Mouse (Mus musculus) layer of hippocampus, postnatal 14 days (tissue): ENCODE data around the gene Smarcd2. TPM values are rescaled to one million over a fixed set of nuclear protein-coding genes. Genes with fewer than 3 reads are reported as not detected.

ENCODE experiments used
- DNase-seq, 2 experiments: peaks; one replicate each; pipeline ENCODE4 v3.0.0; 2021 to 2022; ENCODE audit warnings: low spot score in 2 of 2, mixed read lengths in 1 of 2
- total RNA-seq, 2 experiments: library from RNA; stranded (reverse); gene quantifications; 2 replicates each; pipeline ENCODE4 v1.2.3; 2021

Gene Smarcd2
- total RNA-seq, 2 experiments from 2014 or later, result 23.8 to 24.0 TPM

DNA sequence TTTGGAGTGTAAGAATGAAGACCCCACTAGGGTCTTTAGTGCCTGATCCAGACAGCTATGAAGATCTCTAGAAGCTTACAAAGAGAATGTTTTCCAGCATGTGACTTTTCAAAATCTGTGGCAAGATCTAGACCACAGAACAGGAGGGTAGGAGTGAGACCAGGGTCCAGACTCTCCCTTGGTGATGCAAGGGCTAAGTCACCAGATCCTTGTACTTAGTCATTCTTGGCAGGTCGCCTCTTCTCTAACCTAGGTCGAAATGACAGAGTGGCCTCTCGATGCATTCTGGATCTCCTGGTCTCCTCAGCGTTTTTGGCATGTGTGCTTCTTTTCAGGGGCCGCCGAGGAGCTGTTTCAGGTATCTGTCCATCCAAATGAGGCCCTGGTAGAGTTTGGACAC is 9.7 kb upstream of the Smarcd2 start:
- no peak for DNase-seq

DNA sequence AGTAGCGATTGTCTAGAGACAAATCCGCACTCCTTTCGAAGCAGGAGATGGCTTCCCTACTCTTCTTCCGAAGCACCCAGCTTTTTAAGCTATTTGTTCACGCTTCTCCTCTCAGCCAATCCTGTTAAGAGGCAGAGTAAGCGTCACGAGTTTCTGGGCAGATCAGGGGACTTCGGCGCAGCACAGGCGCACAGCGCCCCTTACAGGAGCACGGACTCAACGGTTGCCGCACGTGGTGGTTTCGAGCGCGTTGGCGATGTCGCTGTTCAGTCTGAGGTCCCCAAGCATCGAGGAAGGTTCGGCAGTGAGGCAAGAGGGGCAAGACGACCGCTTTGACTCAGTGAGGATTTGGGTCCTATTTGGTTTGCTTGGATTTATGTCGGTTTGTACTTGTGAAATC is 3.7 kb upstream of the Smarcd2 start, which contains the start of gene Tcam1:
TSS of gene Tcam1 (plus strand) at position 219 of the 400 bp plus-strand sequence.
- DNase-seq, result peak; percentile 96

DNA sequence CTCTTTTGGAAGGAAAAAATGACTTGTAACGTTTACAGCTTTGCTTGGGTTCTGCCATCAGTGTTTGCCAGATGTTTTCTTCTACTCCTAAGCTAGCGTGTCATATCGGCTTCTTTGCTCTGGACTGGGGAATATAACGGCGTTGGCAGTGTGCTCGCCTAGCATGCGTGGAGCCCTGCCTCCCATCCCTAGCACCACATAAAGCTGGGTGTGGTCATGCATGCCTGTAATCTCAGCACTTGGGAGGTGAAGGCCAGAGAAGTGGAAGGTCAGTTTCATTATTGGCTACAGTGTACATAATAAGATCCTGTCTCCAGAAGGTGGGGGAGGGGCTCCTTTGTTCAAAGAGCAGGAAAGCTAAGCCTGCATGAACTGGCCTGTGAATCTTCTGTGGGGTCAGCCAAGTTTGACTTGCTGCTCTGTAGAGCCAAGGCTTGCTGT is 2.2 kb upstream of the Smarcd2 start:
- DNase-seq, result no peak

DNA sequence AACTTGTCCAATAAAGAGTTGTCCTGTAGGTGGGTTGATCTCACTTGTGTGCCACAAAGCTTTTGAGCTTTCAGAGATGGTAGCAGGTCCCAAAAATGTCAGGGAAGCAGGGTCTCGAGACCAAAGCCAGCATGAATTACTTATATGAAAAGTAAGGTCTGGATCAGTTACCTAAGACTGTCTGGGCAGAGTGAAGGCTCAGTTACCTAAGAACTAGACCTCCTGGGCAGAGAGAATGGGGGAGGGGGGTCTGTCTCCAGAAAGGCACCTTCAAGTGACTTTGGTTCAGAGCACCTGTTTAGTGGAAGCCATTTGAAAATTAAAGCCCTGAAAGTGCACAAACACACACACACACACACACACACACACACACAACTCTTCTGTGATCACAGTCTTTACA is 1.6 kb upstream of the Smarcd2 start:
- no peak for DNase-seq

DNA sequence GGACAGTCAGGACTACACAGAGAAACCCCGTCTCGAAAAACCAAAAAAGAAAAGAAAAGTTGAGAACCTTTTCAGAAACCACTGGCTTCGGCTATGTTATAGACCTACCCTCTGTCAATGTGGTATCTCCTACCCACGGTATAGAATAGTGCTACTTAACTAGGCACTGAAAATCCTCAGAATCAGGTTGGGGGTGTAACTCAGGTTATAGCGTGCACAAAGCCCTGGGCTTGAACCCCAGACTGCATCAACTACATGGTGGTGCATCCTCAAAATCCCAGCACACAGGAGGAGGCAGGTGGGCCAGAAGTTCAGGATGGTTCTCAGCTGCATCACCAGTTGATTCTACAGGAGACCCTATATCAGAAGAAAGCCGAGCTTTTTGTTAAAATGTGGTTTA is 1.0 kb upstream of the Smarcd2 start:
- no peak for DNase-seq

DNA sequence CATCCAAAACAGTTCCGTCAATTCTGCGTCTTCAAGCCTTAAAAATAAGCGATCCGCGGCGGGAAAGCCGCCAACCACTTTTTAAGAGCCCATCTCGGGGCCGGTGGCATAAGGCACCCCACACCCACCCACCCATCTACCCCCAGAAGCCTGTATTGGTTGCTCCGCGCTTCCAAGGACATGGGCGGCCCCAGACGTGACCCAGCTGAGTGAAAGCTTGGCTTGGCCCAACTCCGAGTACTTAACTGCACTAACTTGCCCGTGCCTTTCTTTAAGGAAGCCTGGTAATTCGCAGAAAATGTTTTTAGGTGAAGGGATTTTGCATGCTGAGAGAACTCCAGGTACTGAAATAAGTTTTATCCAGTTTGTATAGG is 526 bp upstream of the Smarcd2 start:
- DNase-seq, result no peak

DNA sequence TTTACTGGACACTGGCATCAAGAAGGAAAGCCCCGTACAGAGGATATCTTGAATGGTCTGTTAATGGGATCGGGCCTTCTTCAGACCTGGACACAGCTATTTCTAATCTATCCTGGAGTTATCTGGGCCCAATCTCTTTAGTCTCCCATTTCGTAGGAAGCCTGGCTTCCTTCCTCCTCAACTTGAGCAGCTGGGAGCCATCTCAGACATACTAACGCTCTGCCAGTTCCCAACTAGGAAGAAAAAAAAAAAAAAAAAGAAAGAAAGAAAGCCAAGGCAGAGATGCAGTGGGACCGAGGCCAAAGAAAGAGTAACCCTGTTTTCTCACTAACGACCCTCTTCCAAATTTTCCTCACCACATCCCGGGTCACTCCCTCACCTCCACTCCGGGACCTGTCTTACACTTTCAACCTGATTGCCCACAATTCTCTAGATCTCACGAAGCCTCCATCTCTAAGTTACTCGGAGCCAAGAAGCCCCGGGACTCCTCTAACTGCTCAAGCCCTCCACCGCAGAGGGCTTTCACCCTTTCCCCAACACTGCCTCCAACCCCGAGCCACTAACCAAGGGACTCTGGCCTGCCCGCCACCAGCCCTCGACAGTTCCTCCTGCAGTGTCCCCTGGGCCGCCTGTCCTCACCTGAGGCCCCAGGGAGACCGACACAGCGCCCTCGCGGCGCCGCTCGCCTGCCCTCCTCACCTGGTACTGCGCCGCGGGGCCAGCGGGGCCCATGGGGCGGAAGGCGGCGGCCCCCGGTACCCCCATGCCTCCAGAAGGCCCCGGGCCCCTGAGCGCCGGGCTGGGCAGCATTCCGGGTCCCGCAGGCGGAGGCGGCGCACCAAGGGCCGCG is 753 bp downstream of the Smarcd2 start:
- DNase-seq, result no peak

DNA sequence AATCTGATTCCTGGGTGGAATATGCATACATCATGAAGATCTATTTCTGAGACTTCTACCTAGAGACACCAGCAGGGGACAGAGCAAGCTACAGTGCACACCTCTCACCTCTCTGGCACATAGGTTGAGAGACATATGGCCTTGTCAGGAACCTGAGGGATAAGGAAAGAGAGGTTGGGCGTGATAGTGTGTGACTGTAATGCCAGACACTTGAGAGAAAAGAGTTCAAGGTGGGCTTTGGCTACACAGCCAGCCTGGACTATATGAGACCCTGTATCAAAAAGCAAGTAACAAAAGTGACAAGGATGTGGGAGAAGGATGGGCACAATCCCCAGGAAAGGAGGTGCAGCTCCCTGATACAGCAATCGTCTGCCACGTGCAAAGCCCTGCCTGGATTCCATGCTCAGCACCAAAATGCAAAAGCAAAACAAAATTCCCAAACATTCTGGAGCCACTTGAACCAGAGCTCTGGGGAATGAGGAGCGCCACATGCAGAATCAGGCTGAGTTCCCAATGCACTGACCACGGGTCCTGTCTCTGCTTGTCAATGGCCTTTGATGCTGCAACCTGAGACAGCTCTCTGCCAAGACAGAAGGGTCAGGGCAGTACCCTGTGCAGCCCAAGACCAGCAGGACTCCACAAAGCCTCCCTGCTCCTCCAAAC is 1.5 kb downstream of the Smarcd2 start:
- no peak for DNase-seq

DNA sequence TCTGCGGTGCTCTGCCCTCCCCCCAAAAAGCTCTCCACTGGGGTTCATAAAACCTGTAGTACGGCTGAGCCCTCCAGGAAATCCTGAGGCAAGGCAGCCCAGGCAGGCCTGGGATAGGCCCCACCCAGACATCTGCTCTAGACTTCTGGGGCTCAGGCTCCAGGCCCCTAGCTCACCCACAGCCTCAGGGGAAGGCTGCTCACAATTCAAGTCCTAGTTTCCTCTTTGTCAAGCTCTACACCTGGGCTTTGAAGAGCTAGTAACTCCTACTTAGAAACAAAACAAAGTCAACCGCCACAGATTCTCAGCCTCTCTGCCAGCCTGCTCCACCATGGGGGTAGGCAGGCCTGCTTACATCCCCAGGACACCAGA is 3.7 kb downstream of the Smarcd2 start:
- DNase-seq, result no peak

DNA sequence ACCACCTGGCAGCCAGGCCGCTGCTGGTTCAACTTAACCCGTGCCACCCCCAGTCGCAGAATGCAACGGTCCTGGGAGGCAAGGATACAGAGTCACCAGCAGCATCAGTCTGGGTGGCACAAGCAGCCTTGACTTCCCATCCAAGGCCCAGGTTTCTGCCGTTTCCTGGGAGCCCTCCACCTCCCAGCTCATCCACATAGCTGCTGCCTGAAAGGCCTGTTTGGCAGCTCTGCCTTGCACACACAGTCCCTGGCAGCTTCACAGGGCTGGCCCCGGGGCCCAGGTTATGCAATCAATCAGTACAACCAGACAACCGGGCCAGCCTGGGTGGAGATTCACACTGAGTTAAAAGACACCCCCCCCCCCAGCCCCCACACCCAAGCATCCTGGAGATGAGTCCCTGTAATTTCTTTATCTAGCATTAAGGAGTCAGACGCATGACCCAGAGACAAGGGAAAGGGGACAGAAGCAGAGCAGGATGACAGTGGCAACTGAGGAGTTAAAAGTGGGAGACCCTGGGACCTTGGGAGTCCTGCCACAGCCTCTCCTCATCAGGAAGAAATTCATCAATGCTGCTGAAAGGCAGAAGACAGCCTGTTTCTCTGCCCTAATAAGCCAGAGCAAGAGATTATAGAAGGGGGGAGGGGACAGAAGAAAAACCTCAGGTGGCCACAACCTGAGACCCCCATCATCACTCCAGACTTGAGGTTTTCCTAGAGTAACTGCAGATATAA is 4.3 kb downstream of the Smarcd2 start:
- peak; percentile 63 to 89 for DNase-seq

DNA sequence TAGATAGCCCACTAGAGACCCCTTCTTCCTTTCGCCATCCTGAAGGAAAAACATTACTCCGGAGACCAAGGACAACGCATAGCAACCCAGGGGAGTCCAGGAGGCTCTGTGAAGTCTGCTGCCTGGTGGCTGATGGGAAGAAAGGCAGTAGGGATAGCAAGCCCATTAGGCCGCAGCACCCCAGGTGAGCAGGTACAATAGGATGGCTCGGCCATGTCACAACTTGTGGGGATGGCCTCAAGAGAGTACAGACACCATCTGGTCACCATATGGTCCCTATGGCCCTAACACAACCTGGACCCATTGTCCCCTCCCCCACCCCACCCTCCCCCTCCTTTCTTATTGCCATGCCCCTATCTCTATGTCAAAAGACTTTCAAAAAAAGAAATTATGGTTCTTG is 4.9 kb downstream of the Smarcd2 start:
- no peak for DNase-seq

DNA sequence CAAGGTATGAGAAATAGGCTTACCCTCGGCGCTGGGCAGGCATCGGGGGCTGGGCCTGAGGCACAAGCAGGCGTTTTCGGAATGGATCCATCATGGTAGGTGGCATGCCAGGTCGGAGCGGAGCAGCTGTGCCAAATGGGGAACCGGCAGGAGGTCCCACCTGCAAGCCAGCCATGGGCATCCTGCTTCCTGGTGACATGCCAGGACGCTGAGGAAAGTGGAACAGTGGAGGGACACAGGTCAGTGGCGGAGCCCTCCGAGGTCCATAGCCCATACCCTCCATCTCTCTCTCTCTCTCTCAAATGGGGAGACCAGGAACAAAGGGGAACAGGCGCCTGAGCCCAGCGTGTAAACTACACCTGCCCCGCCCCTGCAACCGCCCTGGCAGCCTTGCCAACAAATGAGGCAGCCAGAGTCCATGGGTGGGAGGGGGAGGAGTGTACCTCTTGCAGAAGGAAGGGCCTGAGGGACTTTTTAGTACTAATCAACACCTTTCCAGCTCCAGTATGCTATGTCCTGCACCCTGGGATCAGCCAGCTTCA is 5.4 kb downstream of the Smarcd2 start:
- peak; percentile 33 to 56 for DNase-seq

DNA sequence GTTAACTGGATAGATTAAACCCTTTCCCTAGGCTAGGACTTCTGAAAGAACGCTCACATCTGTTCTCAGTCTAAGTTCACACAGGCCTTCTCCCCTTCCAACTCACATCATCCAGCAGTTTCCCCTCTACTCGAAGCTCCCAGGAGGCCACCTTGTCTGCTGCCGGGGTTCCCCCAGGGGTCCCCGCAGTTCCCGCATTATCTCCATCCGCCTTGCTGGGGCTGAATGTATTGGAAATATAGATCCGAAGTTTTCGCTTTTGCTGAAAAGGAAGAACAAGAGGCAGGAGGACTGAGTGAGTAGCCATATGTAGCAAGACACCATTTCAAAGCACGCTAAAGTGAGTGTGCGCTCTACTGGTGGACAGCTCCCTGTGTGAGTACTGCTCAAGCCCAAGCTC is 6.3 kb downstream of the Smarcd2 start:
- DNase-seq, result no peak

DNA sequence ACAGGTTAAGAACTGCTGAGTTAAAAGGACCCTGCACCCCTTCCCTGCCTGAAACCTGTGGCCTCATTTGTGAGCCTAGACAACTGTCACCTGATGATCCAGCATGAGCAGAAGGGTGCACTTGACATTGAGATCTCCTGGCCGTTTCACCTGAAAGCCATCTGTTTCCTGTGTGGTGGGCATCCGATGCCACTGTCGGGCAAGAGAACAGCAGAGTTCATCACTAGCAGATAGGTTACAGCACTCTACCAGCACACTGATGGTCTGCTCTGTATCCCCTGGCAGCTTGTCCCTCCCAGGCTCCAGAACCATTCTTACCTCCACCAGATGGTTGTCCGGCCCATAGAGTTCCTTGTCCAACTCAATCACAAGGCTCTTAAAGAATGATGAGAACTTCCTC is 7.2 kb downstream of the Smarcd2 start:
- no peak for DNase-seq

DNA sequence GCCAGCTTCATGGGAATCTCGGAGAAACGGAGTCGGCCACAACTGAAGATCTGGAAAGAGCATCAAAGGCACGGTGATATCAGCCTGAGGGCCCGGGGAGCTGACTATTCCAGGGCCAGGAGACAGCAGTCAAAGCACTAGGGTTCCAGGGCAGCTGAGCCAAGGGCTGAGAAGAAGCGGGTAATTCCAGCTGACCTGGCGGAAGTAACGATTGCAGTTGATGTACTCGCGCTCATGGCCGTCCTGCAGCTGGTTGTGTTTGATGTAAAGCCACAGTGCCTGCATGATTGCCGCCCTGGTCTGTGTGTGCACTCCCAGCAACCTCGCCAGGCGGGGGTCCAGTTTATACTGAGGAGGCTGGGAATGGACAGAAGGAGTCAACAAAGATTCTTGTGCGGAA is 7.8 kb downstream of the Smarcd2 start:
- no peak for DNase-seq

DNA sequence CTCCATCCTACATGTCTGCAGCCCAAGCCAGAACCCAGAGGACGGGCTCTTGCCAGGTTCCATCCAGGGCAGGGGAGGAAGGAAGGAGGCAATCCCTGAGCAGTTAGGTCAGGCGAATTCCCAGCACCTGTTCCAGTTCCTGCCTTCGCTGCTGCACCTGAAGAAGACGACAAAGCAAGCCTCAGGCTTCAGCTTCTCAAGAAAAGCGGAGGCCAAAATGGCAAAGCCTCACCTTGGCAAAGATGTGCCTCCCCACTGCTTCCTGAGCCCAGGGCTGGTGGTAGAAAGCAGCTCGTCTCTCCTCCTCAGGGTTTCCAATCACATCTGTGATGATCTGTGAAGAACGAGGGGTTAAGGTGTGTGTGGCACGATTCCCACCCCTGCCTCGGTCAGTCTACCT is 8.8 kb downstream of the Smarcd2 start:
- DNase-seq, result no peak

DNA sequence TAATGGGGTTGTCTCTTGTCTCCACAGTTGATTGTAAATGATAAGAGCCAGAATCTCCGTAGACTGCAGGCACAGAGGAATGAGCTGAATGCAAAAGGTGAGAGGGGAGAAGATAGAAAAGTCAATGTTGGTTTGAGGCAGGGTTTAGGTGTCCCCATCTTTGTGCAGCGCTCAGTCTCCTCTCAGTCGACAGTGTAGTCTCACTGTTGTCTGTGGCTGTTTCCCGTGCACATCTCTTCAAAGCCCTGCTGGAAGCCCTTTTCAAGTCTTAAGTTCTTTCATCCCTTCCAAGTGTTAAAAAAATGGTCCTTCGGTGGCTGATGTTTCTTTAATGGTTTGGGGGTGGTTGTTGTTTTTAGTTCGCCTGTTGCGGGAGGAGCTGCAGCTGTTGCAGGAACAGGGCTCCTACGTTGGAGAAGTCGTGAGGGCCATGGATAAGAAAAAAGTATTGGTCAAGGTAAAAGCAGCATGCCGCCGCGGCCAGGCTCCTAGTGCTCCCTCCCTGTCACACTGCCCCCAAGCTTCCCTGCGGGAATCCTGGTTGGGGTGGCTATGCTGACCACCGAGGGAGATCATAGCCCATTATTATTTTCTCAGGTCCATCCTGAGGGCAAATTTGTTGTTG is 11.8 kb downstream of the Smarcd2 start:
- DNase-seq, result no peak

DNA sequence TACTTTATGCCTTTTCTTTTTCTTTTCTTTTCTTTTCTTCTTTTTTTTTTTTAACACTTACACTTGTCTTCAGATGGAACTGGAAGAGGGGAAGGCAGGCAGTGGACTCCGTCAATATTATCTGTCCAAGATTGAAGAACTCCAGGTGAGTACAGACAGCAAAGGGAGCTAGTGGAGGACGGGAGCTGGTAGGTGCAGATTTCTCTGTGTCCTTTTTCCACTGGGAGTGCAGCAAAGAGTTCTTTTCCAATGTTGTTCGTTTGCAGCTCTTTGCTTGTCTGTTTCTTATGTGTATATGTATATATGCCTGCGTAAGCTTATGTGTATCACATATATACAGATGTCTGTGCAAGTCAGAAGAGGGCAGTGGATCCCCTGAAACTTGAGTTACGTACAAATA is 16.0 kb downstream of the Smarcd2 start:
- DNase-seq, result no peak

DNA sequence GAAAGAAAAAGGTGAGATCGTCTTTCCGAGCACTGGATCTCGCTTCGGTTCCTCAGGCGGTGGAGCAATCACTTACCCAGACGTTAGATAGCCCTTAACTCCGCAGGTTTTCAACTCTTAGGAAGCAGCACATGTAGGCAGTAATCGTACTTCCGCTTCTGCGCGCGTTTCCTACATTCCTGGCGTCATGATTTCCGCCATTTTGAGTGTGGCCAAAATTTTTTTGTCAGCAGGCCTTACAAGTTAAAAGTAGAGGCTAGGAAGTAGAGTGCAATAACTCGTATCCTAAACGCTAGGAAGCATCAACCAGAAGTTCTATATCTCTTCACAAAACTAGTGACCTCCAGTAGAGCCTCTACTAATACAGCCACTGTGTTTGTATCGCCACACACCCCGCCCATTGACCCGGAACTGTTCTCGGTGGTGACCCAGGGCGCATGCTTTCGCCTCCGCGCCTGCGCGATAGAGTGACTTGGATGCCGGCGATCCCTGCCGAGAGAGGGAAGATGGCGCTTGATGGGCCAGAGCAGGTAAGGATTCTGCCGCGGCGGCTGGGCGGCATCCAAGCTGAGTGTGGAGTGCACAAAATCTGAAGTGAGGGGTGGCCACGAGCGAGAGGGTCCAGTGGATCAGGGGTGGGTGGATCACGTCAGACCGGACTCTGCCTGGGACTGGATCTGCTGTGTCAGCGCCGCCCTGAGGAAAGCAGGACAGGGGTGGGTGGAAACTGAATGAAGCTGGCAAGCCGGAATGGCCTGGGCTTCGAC is 16.9 kb downstream of the Smarcd2 start, which contains the start of the genes Ftsj3 and Psmc5:
TSS of gene Ftsj3 (minus strand) at position 395 of the 767 bp plus-strand sequence.
TSS of gene Psmc5 (plus strand) at position 470 of the 767 bp plus-strand sequence.
- peak; percentile 99 for DNase-seq

DNA sequence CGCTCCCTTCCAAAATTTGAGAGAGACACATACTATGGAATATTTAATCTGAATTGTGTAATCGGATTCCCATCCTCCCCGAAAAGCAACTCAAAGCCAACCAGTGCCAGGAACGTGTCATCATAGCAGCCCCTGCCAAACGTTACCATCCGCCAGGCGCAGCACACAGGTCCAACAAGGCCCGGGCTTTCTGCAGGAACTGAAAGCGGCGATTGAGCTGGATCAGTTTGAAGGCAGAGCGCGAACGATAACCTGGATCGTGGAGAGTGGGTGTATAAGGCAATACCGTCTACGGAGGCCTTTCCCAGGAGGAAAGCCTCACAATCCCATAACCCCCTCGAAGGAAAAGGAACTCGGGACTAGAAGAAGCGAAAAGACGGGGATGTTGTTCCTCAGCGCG is 17.6 kb downstream of the Smarcd2 start:
- DNase-seq, result no peak
